Mouse (Mus musculus) T-helper 17 cell (primary cell): ENCODE measurements around the gene Phgdh.

Source experiments
- in situ Hi-C, 2 experiments: fragments of 300-600 bp; cut with MboI, MseI; formaldehyde crosslinking; loops; 1 replicate in 1 of 2; 2 replicates in 1 of 2; pipeline ENCODE4 v1.15.1; 2025; ENCODE audit warnings: high pct_unique_total_duplicates in 2 of 2

Phgdh gene

DNA sequence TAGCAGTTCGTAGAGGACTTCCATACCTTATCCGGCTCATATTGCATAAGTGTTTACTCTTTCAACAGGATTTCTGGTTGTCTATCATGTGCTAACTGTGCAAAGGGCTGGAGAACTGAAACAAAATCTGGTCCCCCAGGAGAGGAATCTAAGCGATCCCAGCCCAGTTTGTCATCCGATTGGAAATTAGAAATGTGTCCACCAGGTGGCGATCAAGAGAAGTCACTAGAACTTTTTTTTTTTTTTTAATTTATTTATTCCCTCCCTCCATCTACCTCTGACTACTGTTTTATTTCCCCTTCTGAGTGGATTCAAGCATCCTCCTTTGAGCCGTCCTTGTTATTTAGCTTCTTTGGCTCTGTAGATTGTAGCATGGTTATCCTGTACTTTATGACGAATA, 14.1 kb upstream of the Phgdh start:
- in situ Hi-C loops: loop anchor here (10.0 to 25.0 kb wide), 3 partner anchors 201 to 1533 kb away; partner anchors contain the start of gene Spag17 (in 1 of the 2)

GRCm38 (mm10) chr3:98348705-98349104, 8.9 kb upstream of the Phgdh start:
- in situ Hi-C loops: loop anchor here in 1 of 2 experiments (25.0 kb wide), 1 partner anchor 1814 kb away; the partner anchor contains the start of genes Gdap2 and Wdr3

DNA sequence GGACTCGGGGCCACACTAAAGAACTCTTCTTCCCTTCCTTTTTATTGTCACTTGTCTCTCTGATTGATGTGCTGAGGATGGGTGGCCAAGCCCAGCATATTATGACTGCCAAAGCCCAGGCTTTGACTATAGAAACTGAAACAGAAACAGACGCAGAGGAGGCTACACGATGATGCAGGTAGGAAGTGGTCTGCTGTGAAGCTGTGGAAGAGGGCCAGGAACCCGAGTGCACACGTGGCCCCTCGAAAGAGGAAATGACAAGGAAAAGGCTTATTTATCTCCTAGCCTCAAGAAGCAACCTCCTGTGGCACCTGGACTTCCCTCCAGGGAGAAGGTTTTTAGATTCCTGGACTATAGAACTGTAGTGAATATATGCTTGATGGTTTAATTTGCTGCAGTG, 8.3 kb upstream of the Phgdh start:
- in situ Hi-C loops: loop anchor here in 1 of 2 experiments (25.0 kb wide), 1 partner anchor 1814 kb away; the partner anchor contains the start of genes Gdap2 and Wdr3

DNA sequence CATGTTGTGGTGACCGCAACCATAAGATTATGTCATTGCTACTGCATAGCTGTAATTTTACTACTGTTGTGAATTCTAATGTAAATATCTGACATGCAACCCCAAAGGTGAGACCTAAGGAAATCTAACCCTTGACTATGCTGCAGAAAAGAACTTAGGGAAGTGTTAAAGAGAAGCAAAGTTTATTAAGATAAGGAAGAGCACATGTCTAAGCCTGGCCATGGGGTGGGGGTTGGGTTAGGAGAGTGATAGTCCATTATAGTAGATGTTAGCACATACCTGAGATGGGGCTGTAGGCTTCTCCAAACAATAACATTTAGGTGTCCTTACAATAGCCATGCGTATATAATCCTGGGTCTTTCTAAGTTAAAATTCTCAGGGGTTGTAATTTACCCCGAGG, 3.4 kb upstream of the Phgdh start:
- in situ Hi-C loops: loop anchor here in 1 of 2 experiments (25.0 kb wide), 1 partner anchor 1819 kb away; the partner anchor contains the start of genes Gdap2 and Wdr3

DNA sequence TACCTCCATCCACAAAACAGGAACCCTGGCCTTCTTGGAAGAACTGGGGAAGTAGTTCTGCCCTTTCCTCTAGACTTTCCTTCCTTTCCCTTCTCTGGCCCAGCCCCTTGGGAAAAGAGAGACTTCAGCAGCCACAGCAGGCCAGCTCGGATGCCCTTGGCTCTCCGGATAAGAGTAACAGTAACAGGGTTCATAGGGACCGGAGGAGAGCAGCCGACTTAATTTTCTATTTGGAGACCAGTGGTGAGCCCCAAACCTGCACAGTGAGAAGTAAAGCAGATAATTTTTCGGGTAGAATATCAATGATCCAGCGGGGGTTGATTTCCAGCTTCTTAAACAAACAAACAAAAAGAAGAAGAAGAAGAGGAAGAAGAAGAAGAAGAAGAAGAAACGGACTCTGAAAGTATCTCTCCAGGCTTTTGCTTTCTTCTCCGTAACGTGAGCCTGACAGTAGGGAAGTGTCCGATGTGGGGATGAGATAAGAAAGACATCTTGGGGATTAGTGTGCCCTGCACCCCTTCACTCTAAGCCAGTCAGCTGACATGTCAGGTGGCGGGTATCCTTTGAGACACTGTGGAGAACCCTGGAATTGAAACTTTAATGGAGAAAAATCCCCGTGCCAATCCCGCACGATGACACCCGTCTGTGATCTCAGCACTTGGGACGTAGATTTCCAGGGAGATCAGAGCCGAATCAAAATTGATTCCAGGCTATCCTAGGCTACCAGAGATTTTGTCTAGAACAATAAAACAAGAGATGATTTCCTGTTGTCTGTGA, 1.2 kb upstream of the Phgdh start:
- in situ Hi-C loops: loop anchor here in 1 of 2 experiments (25.0 kb wide), 1 partner anchor 1821 kb away; the partner anchor contains the start of genes Gdap2 and Wdr3

DNA sequence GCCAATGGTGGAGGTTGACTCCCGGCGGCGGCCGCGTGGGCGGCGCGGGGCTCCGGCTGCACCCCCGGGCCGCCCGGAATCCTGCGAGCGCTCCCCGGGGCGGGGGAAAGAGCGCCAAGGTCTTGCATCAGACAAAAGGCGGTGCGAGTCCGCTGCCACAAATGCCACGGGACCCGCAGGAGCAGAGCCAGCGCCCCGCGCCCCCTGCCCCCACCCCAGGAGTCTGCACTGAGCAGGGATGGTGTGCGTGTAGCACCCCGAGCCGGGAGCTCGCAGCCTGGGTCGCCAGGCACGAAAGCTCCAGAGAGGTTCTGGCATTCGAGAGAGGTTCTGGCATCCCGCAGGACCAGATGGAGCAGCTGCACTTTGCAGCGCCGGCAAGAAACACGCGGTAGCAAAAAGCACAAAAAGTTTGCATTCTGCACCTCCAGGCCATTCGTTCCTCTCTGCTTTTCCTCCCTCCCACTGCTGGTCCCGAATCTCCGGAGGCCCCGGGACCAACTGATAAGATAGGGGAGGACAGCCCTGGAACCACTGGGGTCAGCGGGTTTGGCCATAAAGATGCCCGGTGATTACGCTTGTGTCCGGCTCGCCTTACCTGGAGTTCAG, 589 bp downstream of the Phgdh start:
- in situ Hi-C loops: loop anchor here in 1 of 2 experiments (25.0 kb wide), 1 partner anchor 1823 kb away; the partner anchor contains the start of genes Gdap2 and Wdr3

GRCm38 (mm10) chr3:98338584-98339041, 1.2 kb downstream of the Phgdh start:
- in situ Hi-C loops: loop anchor here in 1 of 2 experiments (25.0 kb wide), 1 partner anchor 1824 kb away; the partner anchor contains the start of genes Gdap2 and Wdr3

- in situ Hi-C loops: loop anchor here in 1 of 2 experiments (25.0 kb wide), 1 partner anchor 1825 kb away; the partner anchor contains the start of genes Gdap2 and Wdr3
These were observed 2.8 kb downstream of the Phgdh start for GRCm38 (mm10) chr3:98336661-98337654.

DNA sequence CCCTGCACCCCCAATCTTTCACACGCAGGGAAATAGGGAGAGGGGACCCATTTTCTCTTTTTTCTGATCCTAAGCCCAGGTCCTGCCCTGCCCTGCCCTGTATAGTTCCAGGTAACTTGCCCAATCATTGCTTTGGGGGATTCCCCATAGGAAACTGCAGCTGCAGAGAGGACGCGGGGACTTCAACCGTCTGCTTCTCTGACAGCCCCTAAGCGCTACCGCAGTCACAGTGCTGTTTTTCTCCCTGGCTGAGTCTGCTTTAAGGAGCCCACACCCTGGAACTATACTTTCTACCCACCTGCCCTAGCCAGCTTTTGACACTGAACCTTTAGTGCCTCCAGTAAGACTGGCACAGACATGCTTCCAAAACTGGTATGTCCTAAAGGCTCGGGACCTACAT, 3.9 kb downstream of the Phgdh start:
- in situ Hi-C loops: loop anchor here in 1 of 2 experiments (25.0 kb wide), 1 partner anchor 1826 kb away; the partner anchor contains the start of genes Gdap2 and Wdr3

DNA sequence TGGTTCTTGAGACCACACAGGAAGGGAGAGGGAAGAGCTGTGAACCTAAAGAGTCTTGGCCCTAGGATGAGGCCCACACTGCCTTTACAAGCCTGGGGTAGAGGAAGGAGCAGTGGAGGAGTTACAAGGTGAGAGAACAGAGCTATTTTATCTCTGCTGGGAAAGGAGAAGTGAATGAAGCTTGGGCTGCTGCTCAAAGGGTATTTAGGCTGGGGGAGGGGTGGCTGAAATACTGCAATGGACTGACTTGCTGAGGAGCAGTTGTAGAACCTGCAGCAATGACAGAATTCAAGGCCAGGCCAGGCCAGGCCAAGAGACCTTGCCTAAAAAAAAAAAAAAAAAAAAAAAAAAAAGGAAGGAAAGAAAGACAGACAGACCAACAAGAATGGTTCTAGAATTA, 4.5 kb downstream of the Phgdh start:
- in situ Hi-C loops: loop anchor here in 1 of 2 experiments (25.0 kb wide), 1 partner anchor 1827 kb away; the partner anchor contains the start of genes Gdap2 and Wdr3

DNA sequence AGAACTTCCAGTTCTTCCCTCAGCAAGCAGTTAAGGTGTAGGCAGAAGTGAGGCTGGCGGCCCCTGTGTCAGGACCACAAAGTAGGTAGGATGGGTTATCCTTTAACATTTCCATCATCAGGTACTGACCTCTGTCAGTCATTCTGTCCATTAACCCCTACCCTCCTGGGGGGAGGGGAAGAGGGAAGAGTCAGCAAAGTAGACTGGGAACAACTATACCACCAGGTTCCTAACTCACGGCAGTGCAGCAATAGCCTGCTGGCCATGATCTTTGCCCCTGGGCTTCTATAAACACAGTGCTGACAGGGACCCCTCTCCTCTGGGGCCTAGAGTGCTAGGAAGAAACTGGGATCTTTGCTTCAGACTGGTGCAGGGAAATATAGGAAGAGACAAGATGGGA, 5.8 kb downstream of the Phgdh start:
- in situ Hi-C loops: loop anchor here in 1 of 2 experiments (25.0 kb wide), 1 partner anchor 1828 kb away; the partner anchor contains the start of genes Gdap2 and Wdr3

DNA sequence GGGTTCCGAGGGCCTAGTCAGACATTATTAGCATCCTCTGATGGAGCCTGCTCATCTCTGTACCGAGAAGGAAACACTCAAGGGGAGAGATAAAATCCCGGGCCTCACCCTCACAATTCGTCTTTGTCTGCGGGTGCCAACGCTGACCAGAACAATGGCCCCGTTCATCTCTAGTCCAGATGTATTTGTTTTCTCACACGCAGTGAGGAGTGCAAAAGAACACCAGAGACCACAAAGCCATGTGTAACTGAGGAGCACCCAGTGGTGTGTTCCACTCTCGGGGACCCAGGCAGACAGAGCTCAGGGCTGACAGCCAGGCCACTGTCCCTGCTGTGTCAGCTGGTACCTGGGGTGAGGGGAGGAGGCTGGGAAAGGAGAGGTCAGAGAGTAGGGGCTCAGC, 15.6 kb downstream of the Phgdh start:
- in situ Hi-C loops: no loop called here

DNA sequence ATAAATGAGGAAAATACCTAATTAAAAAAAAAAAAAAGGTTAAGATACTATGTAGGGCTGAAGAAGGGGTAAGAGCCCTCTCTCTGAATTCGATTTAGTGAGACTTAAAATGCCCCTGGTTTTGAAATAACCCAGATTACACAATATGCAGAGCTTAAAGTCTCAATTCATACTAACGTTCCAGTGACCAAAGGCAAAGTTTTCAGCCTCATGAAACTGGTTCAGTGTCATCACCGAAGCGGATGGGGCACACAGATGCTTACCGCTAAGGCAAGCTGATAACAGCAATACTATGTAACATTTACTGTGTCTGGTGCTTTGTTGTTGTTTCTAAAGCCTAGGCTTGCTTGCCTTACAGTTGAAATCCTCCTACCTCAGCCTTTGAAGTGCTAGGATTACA, 17.6 kb downstream of the Phgdh start:
- in situ Hi-C loops: no loop called here

- in situ Hi-C loops: loop anchor here (10.0 kb wide), 2 partner anchors 394 to 404 kb away; no protein-coding TSS in a partner anchor
These were observed 20.6 kb downstream of the Phgdh start for GRCm38 (mm10) chr3:98319190-98319589.

- in situ Hi-C loops: loop anchor here (10.0 kb wide), 2 partner anchors 392 to 402 kb away; no protein-coding TSS in a partner anchor
These were observed 22.6 kb downstream of the Phgdh start for GRCm38 (mm10) chr3:98317143-98317542.

- in situ Hi-C loops: loop anchor here (10.0 kb wide), 2 partner anchors 390 to 400 kb away; no protein-coding TSS in a partner anchor
These were observed 24.6 kb downstream of the Phgdh start for GRCm38 (mm10) chr3:98315181-98315580.

DNA sequence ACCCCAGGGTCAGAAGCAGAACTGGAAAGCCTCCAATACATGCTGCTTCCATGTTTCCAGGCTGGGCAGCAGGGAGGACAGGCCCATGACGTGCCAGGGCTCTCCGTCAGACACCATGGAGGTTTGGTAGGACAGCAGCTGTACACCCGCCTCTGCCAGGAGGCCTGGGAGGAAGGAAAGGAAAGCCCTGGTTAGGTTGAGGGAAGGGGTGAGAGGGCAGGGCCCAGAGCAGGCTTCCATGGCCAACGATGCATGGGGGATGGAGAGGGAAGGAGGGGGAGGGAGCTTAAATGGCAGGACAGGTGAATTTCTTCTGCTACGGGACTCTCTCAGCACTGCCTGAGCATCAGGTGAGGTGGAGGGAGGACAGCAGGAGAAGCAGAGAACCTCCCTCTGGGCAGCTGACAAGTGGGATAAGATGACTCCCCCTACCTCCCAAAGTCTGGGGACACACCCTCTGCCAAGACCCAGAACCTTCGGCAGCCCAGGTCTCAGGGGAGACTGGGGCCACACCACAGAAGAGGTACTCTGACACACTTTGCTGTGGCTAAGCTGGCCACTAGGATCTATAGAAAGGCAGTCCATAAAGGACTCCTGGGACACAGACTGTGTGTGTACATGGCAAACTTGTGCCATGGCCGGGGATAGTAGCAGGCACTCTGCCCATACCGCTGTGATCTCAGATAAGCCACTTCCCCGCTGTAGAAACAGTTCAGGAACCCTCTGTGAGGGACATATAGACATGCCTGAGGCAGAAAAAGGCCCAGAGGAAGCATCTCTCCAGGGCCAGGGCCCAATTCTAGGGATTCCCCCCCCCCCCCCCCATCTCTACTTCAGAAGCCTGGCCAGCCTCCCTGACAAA, 26.3 kb downstream of the Phgdh start:
- in situ Hi-C loops: loop anchor here (5.0 to 10.0 kb wide), 3 partner anchors 86 to 399 kb away; no protein-coding TSS in a partner anchor

- in situ Hi-C loops: loop anchor here (5.0 to 10.0 kb wide), 3 partner anchors 86 to 398 kb away; no protein-coding TSS in a partner anchor
These were observed 26.9 kb downstream of the Phgdh start for GRCm38 (mm10) chr3:98312867-98313266.

DNA sequence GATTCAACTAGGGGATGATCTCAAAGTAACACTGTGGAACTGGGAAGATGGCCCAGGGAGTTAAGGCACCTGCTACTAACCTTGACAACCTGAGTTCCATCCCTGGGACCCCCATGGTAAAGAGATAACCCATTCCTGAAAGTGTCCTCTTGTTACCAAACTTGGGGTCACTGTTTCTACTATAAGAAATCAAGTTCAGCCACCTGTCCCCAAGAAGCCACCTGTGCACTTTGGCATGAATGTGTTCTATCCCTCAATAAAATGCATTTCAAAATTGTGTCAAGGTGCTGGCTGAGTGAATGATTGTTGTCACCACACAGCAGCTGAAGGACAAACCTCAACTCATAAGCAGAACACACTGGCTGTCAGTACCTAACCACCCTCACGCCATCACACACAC, 29.3 kb downstream of the Phgdh start:
- in situ Hi-C loops: loop anchor here (5.0 to 10.0 kb wide), 3 partner anchors 83 to 396 kb away; no protein-coding TSS in a partner anchor
